Mouse (Mus musculus) frontal cortex, postnatal 10 days (tissue): ENCODE data around the gene Ppbp.

Experiments used
- DNase-seq, 2 experiments: peaks; one replicate each; pipeline ENCODE4 v3.0.0; 2022; ENCODE audit warnings: low spot score in 2 of 2, mixed read lengths in 1 of 2

The Ppbp gene

GRCm38 (mm10) chr5:90768218-90768617 lies at the start of gene Ppbp:
Gene Ppbp (plus strand): TSS chr5:90768518.
- DNase-seq: no peak

- no peak for DNase-seq
Observed at GRCm38 (mm10) chr5:90722656-90723055, 45.7 kb upstream of the Ppbp start.

- DNase-seq: no peak
Observed at GRCm38 (mm10) chr5:90728254-90728653, 40.1 kb upstream of the Ppbp start.

- DNase-seq: no peak
Observed at GRCm38 (mm10) chr5:90731480-90731879, 36.8 kb upstream of the Ppbp start.

GRCm38 (mm10) chr5:90742029-90742428 lies 26.3 kb upstream of the Ppbp start:
- DNase-seq: no peak

- no peak for DNase-seq
Observed at GRCm38 (mm10) chr5:90753934-90754333, 14.4 kb upstream of the Ppbp start.

GRCm38 (mm10) chr5:90758020-90758605 lies 10.2 kb upstream of the Ppbp start:
- no peak for DNase-seq

GRCm38 (mm10) chr5:90759077-90760065 lies 8.9 kb upstream of the Ppbp start, which contains the start of gene Cxcl5:
Gene Cxcl5 (plus strand): TSS chr5:90759360.
- peak in 1 of 2 experiments; percentile 14 for DNase-seq

- DNase-seq: no peak
Observed at GRCm38 (mm10) chr5:90760303-90760702, 8.0 kb upstream of the Ppbp start.

GRCm38 (mm10) chr5:90760844-90761243 lies 7.5 kb upstream of the Ppbp start:
- no peak for DNase-seq

- no peak for DNase-seq
Observed at GRCm38 (mm10) chr5:90761834-90762233, 6.5 kb upstream of the Ppbp start.

- DNase-seq: no peak
Observed at GRCm38 (mm10) chr5:90763912-90764665, 4.2 kb upstream of the Ppbp start.

GRCm38 (mm10) chr5:90765821-90766606 lies 2.3 kb upstream of the Ppbp start:
- no peak for DNase-seq

GRCm38 (mm10) chr5:90771369-90771768 lies 3.1 kb downstream of the Ppbp start:
- DNase-seq: no peak

GRCm38 (mm10) chr5:90771880-90772653 lies 3.7 kb downstream of the Ppbp start, which contains the start of gene Pf4:
Gene Pf4 (plus strand): TSS chr5:90772435.
- no peak for DNase-seq

- no peak for DNase-seq
Observed at GRCm38 (mm10) chr5:90775562-90775961, 7.2 kb downstream of the Ppbp start.

- no peak for DNase-seq
Observed at GRCm38 (mm10) chr5:90777621-90778020, 9.3 kb downstream of the Ppbp start.

GRCm38 (mm10) chr5:90778856-90779255 lies 10.5 kb downstream of the Ppbp start:
- no peak for DNase-seq

- no peak for DNase-seq
Observed at GRCm38 (mm10) chr5:90783697-90784096, 15.4 kb downstream of the Ppbp start.
